Mouse (Mus musculus) myocyte (in vitro differentiated cells): ENCODE measurements around the gene Bmp3.

ENCODE experiments used
- E2F4 ChIP-seq: IDR thresholded peaks from one replicate; pipeline ENCODE4 v1.6.1; 2011; ENCODE audit warnings: mild to moderate bottlenecking, control low read depth, moderate library complexity; ENCODE audit not compliant: insufficient read depth
- MAX ChIP-seq: IDR thresholded peaks from one replicate; pipeline ENCODE4 v1.6.1; 2011; ENCODE audit warnings: low read depth, mild to moderate bottlenecking, control low read depth
- MYOD1 ChIP-seq, 3 experiments: IDR thresholded peaks; one replicate each; pipeline ENCODE4 v1.6.1; 2011; ENCODE audit warnings: control low read depth in 2 of 3, low read depth in 2 of 3, mild to moderate bottlenecking in 2 of 3, moderate library complexity in 1 of 3; ENCODE audit not compliant: insufficient read length in 2 of 3, control insufficient read depth in 1 of 3
- MYOG ChIP-seq, 3 experiments: IDR thresholded peaks; one replicate each; pipeline ENCODE4 v1.6.1; 2011; ENCODE audit warnings: control low read depth in 2 of 3, low read depth in 2 of 3, mild to moderate bottlenecking in 2 of 3; ENCODE audit not compliant: insufficient read length in 2 of 3, control insufficient read depth in 1 of 3, insufficient read depth in 1 of 3
- POLR2A ChIP-seq: IDR thresholded peaks from one replicate; pipeline ENCODE4 v1.6.1; 2011; ENCODE audit warnings: low read depth, mild to moderate bottlenecking, control low read depth, moderate library complexity; ENCODE audit not compliant: insufficient read length
- REST ChIP-seq: IDR thresholded peaks from one replicate; pipeline ENCODE4 v1.6.1; 2011; ENCODE audit warnings: mild to moderate bottlenecking, control low read depth, moderate library complexity; ENCODE audit not compliant: insufficient read depth, insufficient read length
- TCF12 ChIP-seq: IDR thresholded peaks from one replicate; pipeline ENCODE4 v1.6.1; 2011; ENCODE audit warnings: mild to moderate bottlenecking, control low read depth; ENCODE audit not compliant: poor library complexity, insufficient read depth, severe bottlenecking
- TCF3 ChIP-seq: IDR thresholded peaks from one replicate; pipeline ENCODE4 v1.6.1; 2011; ENCODE audit warnings: low read depth, control low read depth; ENCODE audit not compliant: insufficient read length
- USF1 ChIP-seq: IDR thresholded peaks from one replicate; pipeline ENCODE4 v1.6.1; 2011; ENCODE audit warnings: low read depth, mild to moderate bottlenecking, control low read depth, moderate library complexity

- TF ChIP-seq POLR2A (no peak), MYOD1 (IDR thresholded peaks at IDR 0.05; ENCODE audit: control insufficient read depth in 1 of 3, insufficient read length in 2 of 3, low read depth in 2 of 3) (no peak), TCF3 (no peak), E2F4 (no peak), TCF12 (no peak), MAX (no peak), MYOG (IDR thresholded peaks at IDR 0.05; ENCODE audit: control insufficient read depth in 1 of 3, insufficient read depth in 1 of 3, insufficient read length in 2 of 3, low read depth in 2 of 3) (no peak), REST (no peak), USF1 (no peak)
Observed at GRCm38 (mm10) chr5:98902339-98902738, 48.1 kb downstream of the Bmp3 start.
